Comparison of ENCODE assay signal across 8 mouse cellular contexts in genomic region chr2:164878509-164879227, GRCm38 (mm10). TPM values are rescaled to one million over a fixed set of nuclear protein-coding genes. Genes with fewer than 3 reads are reported as not detected.
A peak's percentile ranks its signal among the peaks of the same experiment; 100 is the strongest.
DNase-seq lines count a peak whose midpoint lies in the region; ATAC-seq lines count a peak whose summit lies in the region.

No protein-coding gene starts in this region.

- DNase-seq in urinary bladder, adult 18-20 months (ENCODE audit: low spot score in 2 of 2): peak; percentile 40 to 53
- no peak for DNase-seq in urinary bladder, postnatal 4 days (ENCODE audit: low spot score in 2 of 2)
- peak; percentile 67 to 78 for DNase-seq in cerebellum, adult 18-20 months
- DNase-seq in hindbrain, embryonic 14.5 days (ENCODE audit: low spot score): no peak
- DNase-seq in liver, embryonic 11.5 days (ENCODE audit: low spot score): peak; percentile 72
- peak; percentile 69 for DNase-seq in testis, postnatal 10 days (ENCODE audit: low spot score)

- H3K4me1 ChIP-seq in forebrain, embryonic 16.5 days (replicated peaks; ENCODE audit: control insufficient read depth, insufficient read depth, low read length): peaks cover 19% of the 10 kb centered on the region
- peaks cover 20% of the 10 kb centered on the region for H3K4me1 ChIP-seq in hindbrain, embryonic 14.5 days (replicated peaks; ENCODE audit: control insufficient read depth, insufficient read depth, low read length)
- peaks cover 25% of the 10 kb centered on the region for H3K4me1 ChIP-seq in liver, embryonic 11.5 days (replicated peaks; ENCODE audit: control insufficient read depth, insufficient read depth, low read length)

- 2% methylated on average over 28 of the region's 28 CpGs for WGBS in forebrain, embryonic 16.5 days
- 1% methylated on average over 28 of the region's 28 CpGs for WGBS in hindbrain, embryonic 14.5 days
- 2% methylated on average over 28 of the region's 28 CpGs for WGBS in liver, embryonic 11.5 days

- H3K27me3 ChIP-seq in forebrain, embryonic 16.5 days (replicated peaks; ENCODE audit: control insufficient read depth, insufficient read depth, low read length): no peaks in the 10 kb centered on the region
- H3K27me3 ChIP-seq in hindbrain, embryonic 14.5 days (ENCODE audit: control insufficient read depth, insufficient read depth, low read length): no peaks in the 10 kb centered on the region
- no peaks in the 10 kb centered on the region for H3K27me3 ChIP-seq in liver, embryonic 11.5 days (replicated peaks; ENCODE audit: control insufficient read depth, insufficient read depth, low read length)

- no peaks in the 10 kb centered on the region for H3K9me3 ChIP-seq in forebrain, embryonic 16.5 days (ENCODE audit: control insufficient read depth, low read length)
- no peaks in the 10 kb centered on the region for H3K9me3 ChIP-seq in hindbrain, embryonic 14.5 days (ENCODE audit: control insufficient read depth, low read length)
- no peaks in the 10 kb centered on the region for H3K9me3 ChIP-seq in liver, embryonic 11.5 days (ENCODE audit: control insufficient read depth, low read length)

- peak overlapping the region; percentile 98 for H3K4me2 ChIP-seq in forebrain, embryonic 16.5 days (ENCODE audit: low read length)
- peak overlapping the region; percentile 96 for H3K4me2 ChIP-seq in hindbrain, embryonic 14.5 days (replicated peaks)
- peak overlapping the region; percentile 89 for H3K4me2 ChIP-seq in liver, embryonic 11.5 days

- 0 out of 2 replicates have a peak, but pooled peaks cover 3% of the 10 kb centered on the region for H3K36me3 ChIP-seq in forebrain, embryonic 16.5 days (ENCODE audit: control insufficient read depth, insufficient read depth)
- peaks cover 11% of the 10 kb centered on the region for H3K36me3 ChIP-seq in hindbrain, embryonic 14.5 days (replicated peaks; ENCODE audit: control insufficient read depth, insufficient read depth)
- peaks cover 5% of the 10 kb centered on the region; the same call in 1 of the 2 replicates for H3K36me3 ChIP-seq in liver, embryonic 11.5 days (ENCODE audit: control insufficient read depth, insufficient read depth, low read length)

- H3K4me3 ChIP-seq in forebrain, embryonic 16.5 days (replicated peaks; ENCODE audit: low read length): peak overlapping the region; percentile 70
- peak overlapping the region; percentile 94 for H3K4me3 ChIP-seq in hindbrain, embryonic 14.5 days (replicated peaks; ENCODE audit: low read length)
- H3K4me3 ChIP-seq in liver, embryonic 11.5 days (ENCODE audit: low read depth, low read length): peak overlapping the region; percentile 97

- peak; percentile 28 for ATAC-seq in forebrain, embryonic 16.5 days
- peak; percentile 59 for ATAC-seq in hindbrain, embryonic 14.5 days (ENCODE audit: low FRiP score)
- ATAC-seq in liver, embryonic 11.5 days (replicated peaks; ENCODE audit: low FRiP score): peak; percentile 61
- peak; percentile 37 for ATAC-seq in monocyte, adult 5-6 weeks (replicated peaks; ENCODE audit: insufficient number of reproducible peaks, low FRiP score, low TSS enrichment, poor library complexity, severe bottlenecking)

- H3K9ac ChIP-seq in forebrain, embryonic 16.5 days (replicated peaks; ENCODE audit: low read depth, low read length): peak overlapping the region; percentile 100
- peak overlapping the region; percentile 100 for H3K9ac ChIP-seq in hindbrain, embryonic 14.5 days
- peak overlapping the region; percentile 100 for H3K9ac ChIP-seq in liver, embryonic 11.5 days (ENCODE audit: low read depth, low read length)

- peak overlapping the region; percentile 100 for H3K27ac ChIP-seq in forebrain, embryonic 16.5 days (ENCODE audit: low read length)
- peak overlapping the region; percentile 100 for H3K27ac ChIP-seq in hindbrain, embryonic 14.5 days
- H3K27ac ChIP-seq in liver, embryonic 11.5 days (ENCODE audit: low read depth, low read length): peak overlapping the region; percentile 100

RNA-seq across cellular contexts. Expression of gene Pcif1, which starts 0.4 kb away (rescaled TPM):
- polyA plus RNA-seq in forebrain, embryonic 16.5 days (2015; fragmentation: Nextera tagmentation; extraction: Ambion mirVana): 79.3 and 93.7 TPM in 2 replicates
- 72.9 and 74.7 TPM in 2 replicates for polyA plus RNA-seq in hindbrain, embryonic 14.5 days (2014; fragmentation: Nextera tagmentation; extraction: Ambion mirVana)
- polyA plus RNA-seq in liver, embryonic 11.5 days (2014; fragmentation: Nextera tagmentation; extraction: Ambion mirVana): 63.9 and 67.5 TPM in 2 replicates
- 60.0 to 62.1 TPM (median 60.1 TPM) in 3 replicates for total RNA-seq in monocyte, adult 5-6 weeks (2017)

RNA-seq across cellular contexts. Expression of gene Pltp, which starts 21.2 kb away (rescaled TPM):
- 45.7 and 63.9 TPM in 2 replicates for polyA plus RNA-seq in forebrain, embryonic 16.5 days (2015; fragmentation: Nextera tagmentation; extraction: Ambion mirVana)
- 148 and 167 TPM in 2 replicates for polyA plus RNA-seq in hindbrain, embryonic 14.5 days (2014; fragmentation: Nextera tagmentation; extraction: Ambion mirVana)
- polyA plus RNA-seq in liver, embryonic 11.5 days (2014; fragmentation: Nextera tagmentation; extraction: Ambion mirVana): 9.9 and 10.7 TPM in 2 replicates
- 37.3 to 58.3 TPM (median 46.8 TPM) in 3 replicates for total RNA-seq in monocyte, adult 5-6 weeks (2017)

RNA-seq across cellular contexts. Expression of gene Zfp335, which starts 32.9 kb away (rescaled TPM):
- 16.2 and 19.9 TPM in 2 replicates for polyA plus RNA-seq in forebrain, embryonic 16.5 days (2015; fragmentation: Nextera tagmentation; extraction: Ambion mirVana)
- 14.6 and 15.4 TPM in 2 replicates for polyA plus RNA-seq in hindbrain, embryonic 14.5 days (2014; fragmentation: Nextera tagmentation; extraction: Ambion mirVana)
- polyA plus RNA-seq in liver, embryonic 11.5 days (2014; fragmentation: Nextera tagmentation; extraction: Ambion mirVana): 15.0 TPM in 2 replicates
- total RNA-seq in monocyte, adult 5-6 weeks (2017): 9.1 to 21.0 TPM (median 12.5 TPM) in 3 replicates

RNA-seq across cellular contexts. Expression of gene Neurl2, which starts 45.4 kb away (rescaled TPM):
- polyA plus RNA-seq in forebrain, embryonic 16.5 days (2015; fragmentation: Nextera tagmentation; extraction: Ambion mirVana): 5.9 and 7.0 TPM in 2 replicates
- 5.8 and 7.9 TPM in 2 replicates for polyA plus RNA-seq in hindbrain, embryonic 14.5 days (2014; fragmentation: Nextera tagmentation; extraction: Ambion mirVana)
- 3.9 and 4.9 TPM in 2 replicates for polyA plus RNA-seq in liver, embryonic 11.5 days (2014; fragmentation: Nextera tagmentation; extraction: Ambion mirVana)
- total RNA-seq in monocyte, adult 5-6 weeks (2017): 0.97 to 3.0 TPM (median 2.3 TPM) in 3 replicates

RNA-seq across cellular contexts. Expression of gene Ctsa, which starts 46.0 kb away (rescaled TPM):
- polyA plus RNA-seq in forebrain, embryonic 16.5 days (2015; fragmentation: Nextera tagmentation; extraction: Ambion mirVana): 98.9 and 102 TPM in 2 replicates
- 85.9 and 89.6 TPM in 2 replicates for polyA plus RNA-seq in hindbrain, embryonic 14.5 days (2014; fragmentation: Nextera tagmentation; extraction: Ambion mirVana)
- polyA plus RNA-seq in liver, embryonic 11.5 days (2014; fragmentation: Nextera tagmentation; extraction: Ambion mirVana): 97.2 and 103 TPM in 2 replicates
- total RNA-seq in monocyte, adult 5-6 weeks (2017): 283 to 459 TPM (median 330 TPM) in 3 replicates

Comparison
In these comparisons a context has a peak if more than half of its experiments do, and no peak if none do; other contexts are left out.
1. DNase-seq: peak in urinary bladder, adult 18-20 months (2 of 2), cerebellum, adult 18-20 months (2 of 2), liver, embryonic 11.5 days (single experiment) and testis, postnatal 10 days (single experiment); none in urinary bladder, postnatal 4 days (0 of 2) and hindbrain, embryonic 14.5 days (single experiment).
2. Peak in every context shown above with its lines, with median percentiles within 50 percentile points of each other: ATAC-seq, H3K27ac ChIP-seq, H3K4me2 ChIP-seq, H3K4me3 ChIP-seq and H3K9ac ChIP-seq.